Mouse (Mus musculus) hindbrain, embryonic 10.5 days (tissue): ENCODE results near the gene 2310039H08Rik. TPM values are rescaled to one million over a fixed set of nuclear protein-coding genes. Genes with fewer than 3 reads are reported as not detected.

Experiments
- polyA plus RNA-seq: library from polyadenylated mRNA; unstranded; fragments of >200 nt; fragmentation: Nextera tagmentation; extraction: Ambion mirVana; gene quantifications from 2 replicates; pipeline ENCODE4 v1.2.1, GENCODE M21; 2016

Gene 2310039H08Rik
- polyA plus RNA-seq, 1 experiment from 2014 or later, result 59.3 TPM

Other genes with a start within 250 kb of the 2310039H08Rik start
- gene Cul9, start 226.2 kb upstream of the 2310039H08Rik start, polyA plus RNA-seq, result 4.5 and 7.6 TPM in 2 replicates
- 5.9 and 7.8 TPM in 2 replicates for gene Srf, start 216.5 kb upstream of the 2310039H08Rik start, polyA plus RNA-seq
- 67.2 and 76.8 TPM in 2 replicates for gene Ptk7, start 143.1 kb upstream of the 2310039H08Rik start, polyA plus RNA-seq
- gene Klc4, start 126.6 kb upstream of the 2310039H08Rik start, polyA plus RNA-seq, result 35.3 and 38.1 TPM in 2 replicates
- 115 and 119 TPM in 2 replicates for gene Mrpl2, start 126.4 kb upstream of the 2310039H08Rik start, polyA plus RNA-seq
- 40.7 and 45.5 TPM in 2 replicates for gene Cul7, start 122.3 kb upstream of the 2310039H08Rik start, polyA plus RNA-seq
- 65.7 and 67.5 TPM in 2 replicates for gene Rrp36, start 98.3 kb upstream of the 2310039H08Rik start, polyA plus RNA-seq
- gene Mea1, start 93.8 kb upstream of the 2310039H08Rik start, polyA plus RNA-seq, result 178 and 214 TPM in 2 replicates
- 128 and 146 TPM in 2 replicates for gene Klhdc3, start 91.7 kb upstream of the 2310039H08Rik start, polyA plus RNA-seq
- gene Ppp2r5d, start 67.5 kb upstream of the 2310039H08Rik start, polyA plus RNA-seq, result 137 and 148 TPM in 2 replicates
- 24.4 and 25.7 TPM in 2 replicates for gene Pex6, start 61.2 kb upstream of the 2310039H08Rik start, polyA plus RNA-seq
- gene Gnmt, start 43.5 kb upstream of the 2310039H08Rik start, polyA plus RNA-seq, result 0.18 and 0.36 TPM in 2 replicates
- gene Cnpy3, start 20.4 kb upstream of the 2310039H08Rik start, polyA plus RNA-seq, result 65.8 and 73.6 TPM in 2 replicates
- gene Ptcra, start 8.9 kb upstream of the 2310039H08Rik start, polyA plus RNA-seq, result 0.43 and 0.62 TPM in 2 replicates
- 164 and 209 TPM in 2 replicates for gene Rpl7l1, start 10.0 kb downstream of the 2310039H08Rik start, polyA plus RNA-seq
- 3.8 and 4.2 TPM in 2 replicates for gene Bicral, start 85.8 kb downstream of the 2310039H08Rik start, polyA plus RNA-seq
- 55.1 and 80.2 TPM in 2 replicates for gene Tbcc, start 118.0 kb downstream of the 2310039H08Rik start, polyA plus RNA-seq
- not detected in 2 replicates for gene Prph2, start 137.8 kb downstream of the 2310039H08Rik start, polyA plus RNA-seq
- gene Ubr2, start 237.9 kb downstream of the 2310039H08Rik start, polyA plus RNA-seq, result 16.7 and 17.6 TPM in 2 replicates